Mouse (Mus musculus) cortical plate, adult 2 months (tissue): ENCODE results near the gene Cog3.

Experiments used
- CTCF ChIP-seq: fragments of 200-500 bp; IDR thresholded peaks from 2 replicates; pipeline ENCODE4 v1.5.1; 2011; ENCODE audit warnings: mild to moderate bottlenecking, control low read depth, low read length; ENCODE audit not compliant: insufficient read depth; ENCODE audit errors: extremely low read depth
- POLR2A ChIP-seq: fragments of 200-500 bp; IDR thresholded peaks from 2 replicates; pipeline ENCODE4 v1.6.1; 2011; ENCODE audit warnings: mild to moderate bottlenecking, low read length, control low read depth; ENCODE audit not compliant: insufficient read depth; ENCODE audit errors: extremely low read depth

DNA sequence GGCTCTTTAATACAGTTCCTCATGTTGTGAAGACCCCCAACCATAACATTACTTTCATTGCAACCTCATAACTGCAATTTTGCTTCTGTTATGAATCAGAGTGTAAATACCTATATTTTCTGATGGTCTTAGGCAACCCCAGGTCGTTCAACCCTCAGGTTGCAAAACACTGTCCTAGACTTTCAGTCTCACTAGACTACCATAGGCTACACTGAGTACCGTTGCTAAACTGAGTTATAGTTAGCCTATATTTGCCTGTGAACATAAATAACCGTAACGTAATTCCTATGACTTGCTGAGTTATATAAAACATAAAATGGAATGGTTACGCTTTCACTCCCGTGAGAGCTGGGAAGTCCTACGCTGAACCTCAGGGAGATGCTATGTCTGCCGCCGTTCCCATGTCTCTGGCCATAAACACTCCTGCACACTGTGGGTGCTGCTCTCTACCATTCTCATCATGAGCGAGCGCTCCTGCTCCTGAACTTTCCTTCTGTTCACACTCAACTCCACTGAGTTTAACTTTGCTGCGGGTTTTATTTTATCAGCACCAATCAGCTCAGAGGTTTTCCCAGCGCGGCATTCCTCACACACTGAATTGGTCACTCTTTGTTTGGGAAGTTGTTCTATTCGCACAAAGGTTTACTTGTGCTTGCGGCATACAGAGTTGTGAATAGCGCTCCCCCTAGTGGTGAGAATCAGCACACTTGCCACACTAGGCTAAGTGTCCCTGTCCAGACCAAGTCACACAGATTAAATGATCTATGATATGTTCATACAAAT lies 13.4 kb upstream of the Cog3 start:
- TF ChIP-seq CTCF (peak; percentile 90), POLR2A (no peak)
